Mouse (Mus musculus) natural killer cell, adult 2 months (primary cell): ENCODE results near the gene Gm44965.

Experiments
- DNase-seq, 2 experiments: peaks; one replicate each; pipeline ENCODE4 v3.0.0; 2022; ENCODE audit warnings: low spot score in 2 of 2

Gm44965 gene

GRCm38 (mm10) chr6:48593158-48594042 lies at the start of gene Gm44965, which contains the start of gene Repin1:
Gene Gm44965, plus strand, starts transcription at chr6:48593941.
Gene Repin1, plus strand, starts transcription at chr6:48593883.
- peak; percentile 81 for DNase-seq

DNA sequence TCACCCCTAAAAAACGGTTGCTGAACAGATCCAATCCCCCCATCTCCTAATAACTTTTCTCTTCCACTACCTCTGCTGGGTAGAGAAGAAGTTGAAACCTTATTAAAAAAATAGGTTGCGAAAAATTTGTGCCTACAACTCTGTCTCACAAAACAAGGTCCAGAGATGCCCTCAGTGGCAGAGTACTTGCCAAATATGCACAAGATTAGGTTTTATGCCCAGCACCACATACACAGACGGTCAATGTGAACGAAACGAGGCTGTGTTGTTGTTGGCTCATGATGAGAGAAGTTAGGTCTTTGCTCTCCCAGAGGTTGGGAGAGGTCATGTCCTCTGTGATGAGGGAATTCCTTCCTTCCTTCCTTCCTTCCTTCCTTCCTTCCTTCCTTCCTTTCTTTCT lies 48.5 kb upstream of the Gm44965 start:
- no peak for DNase-seq

DNA sequence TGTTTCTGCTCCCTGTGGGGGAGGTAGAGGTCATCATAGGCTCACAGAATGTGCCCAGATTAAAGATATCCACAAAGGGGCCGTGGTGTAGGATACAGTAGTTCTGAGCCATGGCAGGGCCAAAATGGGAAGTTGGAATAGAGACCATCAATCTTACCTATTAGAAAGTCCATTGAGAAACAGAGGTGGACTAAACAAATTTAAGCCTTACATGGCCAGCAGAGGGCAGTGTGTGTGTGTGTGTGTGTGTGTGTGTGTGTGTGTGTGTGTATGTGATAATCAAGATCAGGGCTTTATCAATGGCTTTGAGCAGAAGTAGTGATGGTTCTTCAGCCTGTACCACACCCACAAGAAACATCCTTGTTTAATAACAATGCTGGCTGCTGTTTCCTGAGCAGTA lies 47.5 kb upstream of the Gm44965 start:
- peak; percentile 40 to 50 for DNase-seq

GRCm38 (mm10) chr6:48546858-48547257 lies 46.9 kb upstream of the Gm44965 start:
- DNase-seq: no peak

- DNase-seq: no peak
These were observed 45.4 kb upstream of the Gm44965 start for GRCm38 (mm10) chr6:48548314-48548713.

DNA sequence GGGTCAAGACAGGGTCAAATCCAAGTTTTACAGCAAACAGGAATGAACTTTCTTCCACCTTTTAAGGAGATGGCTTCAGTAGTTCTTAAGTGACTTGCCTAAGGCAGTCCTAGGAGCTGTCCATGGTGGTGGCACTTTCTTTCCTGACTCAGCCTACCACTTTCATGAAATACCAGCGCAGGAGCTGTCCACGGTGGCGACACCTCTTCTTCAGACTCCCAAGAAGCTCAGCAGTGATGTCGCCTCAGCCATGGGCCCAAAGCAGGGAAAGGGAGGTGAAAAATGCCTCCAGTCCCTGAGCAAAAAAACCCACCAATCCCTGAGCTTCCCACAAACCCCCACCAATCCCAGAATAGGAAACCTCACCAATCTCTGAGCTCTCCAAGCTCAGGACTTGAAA lies 40.8 kb upstream of the Gm44965 start:
- DNase-seq: peak in 1 of 2 experiments; percentile 33

DNA sequence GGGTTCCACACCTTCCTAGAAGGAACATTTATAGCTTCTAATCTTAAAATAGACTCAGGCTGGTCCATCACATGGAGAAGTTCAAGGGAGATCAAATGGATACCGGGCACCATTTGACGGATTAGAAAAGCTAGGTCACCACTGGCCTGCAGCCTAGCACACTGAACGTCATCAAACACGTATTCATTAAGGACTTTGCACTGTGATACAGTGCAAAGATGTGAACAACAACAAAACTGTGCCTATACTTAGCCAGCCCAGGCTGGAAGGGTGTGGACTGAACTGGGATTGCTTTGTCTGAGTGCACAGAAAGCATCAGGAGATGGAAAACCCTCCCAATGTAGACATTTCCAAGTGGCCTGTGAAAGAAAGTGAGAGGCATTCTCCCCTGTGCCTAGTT lies 39.9 kb upstream of the Gm44965 start:
- DNase-seq: no peak

DNA sequence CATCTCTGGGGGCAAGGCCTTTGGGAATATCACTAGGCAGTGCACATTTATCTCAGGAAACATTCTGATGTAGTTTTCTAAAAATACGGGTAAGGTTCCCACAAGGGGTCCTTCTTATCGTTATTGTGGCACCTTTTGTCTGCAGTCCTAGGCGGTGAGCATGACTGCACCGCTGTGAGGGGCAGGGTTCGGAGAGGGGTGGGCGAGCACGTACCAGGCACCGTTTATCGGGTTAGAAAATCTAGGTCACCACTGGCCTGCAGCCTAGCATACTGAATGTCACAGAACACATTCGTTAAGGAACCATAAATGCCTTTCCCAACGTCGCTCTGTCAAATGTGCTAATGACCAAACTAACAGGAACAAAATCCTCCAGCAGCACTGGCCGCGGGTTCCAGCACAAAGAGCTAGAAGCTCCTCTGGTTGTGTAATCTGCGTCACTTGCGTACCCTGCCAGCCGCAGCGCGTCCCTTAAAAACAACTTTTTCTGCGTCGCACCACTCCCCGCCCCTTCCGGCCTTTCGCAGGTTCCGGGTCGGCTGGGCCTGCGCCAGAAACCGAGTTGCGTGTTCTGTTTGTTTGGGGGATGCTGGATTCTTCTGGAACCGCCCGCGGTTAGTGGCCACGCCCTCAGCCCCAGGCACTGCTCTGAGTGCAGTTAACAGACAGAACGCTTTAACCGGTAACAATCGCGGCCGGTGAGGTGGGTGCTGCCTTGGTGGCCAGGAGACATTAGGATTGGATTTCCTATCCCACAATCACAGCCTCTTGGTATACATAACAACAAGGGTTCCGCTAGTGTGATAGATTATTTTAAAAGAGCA lies 39.2 kb upstream of the Gm44965 start, which contains the start of gene Lrrc61:
Gene Lrrc61, plus strand, starts transcription at position 517 of the 824 bp plus-strand sequence.
- peak; percentile 92 to 93 for DNase-seq

GRCm38 (mm10) chr6:48555104-48555890 lies 38.4 kb upstream of the Gm44965 start:
- DNase-seq: peak in 1 of 2 experiments; percentile 10

- no peak for DNase-seq
These were observed 37.8 kb upstream of the Gm44965 start for GRCm38 (mm10) chr6:48555956-48556355.

- DNase-seq: no peak
These were observed 27.9 kb upstream of the Gm44965 start for GRCm38 (mm10) chr6:48565693-48566310.

DNA sequence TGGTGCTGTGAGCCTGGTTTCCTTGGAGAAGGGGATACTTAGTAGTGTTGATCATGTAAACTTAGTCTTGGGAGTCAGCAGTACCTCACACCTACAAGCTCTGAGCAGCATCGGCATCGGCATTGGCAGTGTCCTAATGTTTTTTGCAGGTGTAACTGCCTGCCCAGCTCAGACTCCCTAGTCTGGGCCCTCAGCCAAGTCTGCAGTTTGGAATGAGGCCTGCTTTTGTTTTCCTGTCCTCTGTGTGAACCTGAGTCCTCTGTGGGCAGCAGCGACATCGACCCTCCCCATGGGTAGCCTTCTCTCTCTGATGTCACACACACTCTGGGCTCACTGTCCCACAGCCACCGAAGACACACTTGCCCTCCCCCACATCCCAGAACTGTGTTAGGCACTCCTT lies 27.4 kb upstream of the Gm44965 start:
- DNase-seq: no peak

GRCm38 (mm10) chr6:48568036-48568984 lies 25.4 kb upstream of the Gm44965 start:
- DNase-seq: no peak

- no peak for DNase-seq
These were observed 24.5 kb upstream of the Gm44965 start for GRCm38 (mm10) chr6:48569065-48569807.

GRCm38 (mm10) chr6:48572014-48572413 lies 21.7 kb upstream of the Gm44965 start:
- DNase-seq: no peak

GRCm38 (mm10) chr6:48572572-48573061 lies 21.1 kb upstream of the Gm44965 start, which contains the start of gene Rarres2:
Gene Rarres2, minus strand, starts transcription at chr6:48572789.
- DNase-seq: no peak

DNA sequence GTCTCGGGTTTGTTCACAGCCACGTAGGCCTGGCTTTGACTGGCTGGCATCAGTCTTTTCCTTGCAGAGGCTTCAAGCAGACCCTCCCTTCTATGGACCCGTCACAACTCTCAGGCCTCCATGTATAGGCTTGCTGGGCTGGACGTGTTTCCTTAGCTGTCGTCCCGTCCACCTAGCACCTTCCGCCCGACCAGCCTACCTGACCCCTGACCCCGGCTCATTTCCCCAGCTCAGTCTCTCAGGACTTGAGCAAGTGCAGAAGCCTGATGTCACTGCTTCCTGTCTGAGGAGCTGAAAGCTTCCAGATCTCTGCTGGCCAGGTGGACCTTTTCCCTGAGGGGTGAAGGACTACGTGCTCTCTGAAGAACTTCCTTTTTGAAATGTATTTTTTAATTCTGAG lies 20.5 kb upstream of the Gm44965 start:
- no peak for DNase-seq

DNA sequence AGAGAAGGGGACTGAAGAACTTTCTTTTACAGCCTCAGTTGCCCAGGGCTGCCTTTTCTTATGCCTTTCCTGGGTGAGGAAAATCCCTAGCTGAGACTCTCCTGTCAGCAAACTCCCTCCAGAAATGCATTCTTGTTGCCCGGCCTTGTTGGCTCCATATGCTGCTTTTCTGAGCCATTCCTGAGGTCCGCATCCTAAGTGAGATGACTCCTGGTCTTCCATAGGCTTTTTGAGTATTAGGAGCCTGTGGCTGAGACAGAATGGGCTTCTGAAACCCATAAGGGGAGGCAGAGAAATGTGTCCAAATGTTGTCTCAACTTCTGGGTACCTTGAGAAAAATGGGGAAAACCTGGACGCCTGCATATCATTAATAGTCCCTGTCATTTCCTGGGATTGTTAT lies 19.8 kb upstream of the Gm44965 start:
- DNase-seq: no peak

DNA sequence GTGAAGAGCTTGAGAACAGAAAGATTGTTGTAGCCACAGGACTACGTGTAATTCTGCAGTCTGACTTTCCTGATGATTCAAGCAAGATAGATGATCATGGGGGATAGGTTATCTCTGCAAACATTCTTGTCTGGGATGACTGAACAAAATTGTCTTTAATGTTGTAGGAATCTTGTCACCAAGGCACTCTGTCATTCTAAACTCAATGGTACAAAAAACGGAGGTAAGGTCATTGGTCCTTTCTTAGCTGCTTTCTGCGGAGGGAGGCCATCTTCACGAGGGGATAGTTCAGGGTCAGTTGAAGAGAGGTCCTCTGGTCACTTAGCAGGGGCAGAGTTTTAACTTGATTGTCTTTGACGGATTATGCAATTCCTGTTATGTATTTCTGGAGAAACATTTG lies 15.0 kb upstream of the Gm44965 start:
- no peak for DNase-seq
